In the genomic region with DNA sequence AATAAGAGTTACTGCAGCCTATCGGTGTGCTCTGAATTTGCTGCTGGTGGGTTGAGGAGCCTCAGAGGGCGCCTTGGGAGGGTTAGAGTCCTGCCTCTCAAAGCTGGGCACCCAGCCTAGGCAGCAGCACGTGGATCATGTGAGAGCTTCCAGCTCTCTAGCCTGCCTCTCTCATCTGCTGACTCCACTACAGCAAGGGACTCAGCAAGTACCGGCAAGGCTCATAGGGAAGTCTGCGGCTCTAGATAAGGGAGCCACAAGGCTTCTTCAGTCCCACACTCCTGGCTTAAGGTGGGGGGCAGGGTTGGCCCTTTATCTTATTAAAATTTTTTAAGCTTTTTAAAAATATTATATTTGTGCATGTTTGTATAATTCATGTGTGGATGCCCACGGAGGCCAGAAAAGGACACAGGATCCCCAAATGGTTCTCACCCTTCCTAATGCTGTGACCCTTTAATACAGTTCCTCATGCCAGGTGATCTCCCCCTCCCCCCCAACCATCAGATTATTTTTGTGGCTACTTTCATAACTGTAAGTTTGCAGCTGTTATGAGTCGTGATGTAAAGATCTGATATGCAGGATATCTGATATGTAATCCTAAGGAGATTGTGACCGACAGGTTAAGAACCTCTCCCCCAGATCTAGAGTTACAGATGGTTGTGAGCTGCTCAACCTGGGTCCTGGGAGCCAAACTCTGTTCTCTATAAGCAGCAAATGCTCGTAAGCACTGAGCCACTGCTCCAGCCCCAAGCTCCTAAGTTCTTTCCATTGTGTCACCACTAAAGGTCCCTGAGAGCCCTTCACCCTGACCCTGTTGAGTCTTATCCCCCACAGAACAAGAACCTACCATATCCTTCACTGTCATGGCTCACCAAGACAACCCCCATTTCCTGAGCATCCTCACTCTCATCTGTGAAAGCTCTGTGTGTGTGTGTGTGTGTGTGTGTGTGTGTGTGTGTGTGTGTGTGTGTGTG, we compare ENCODE assay signal across 9 mouse cellular contexts.
A peak's percentile ranks its signal among the peaks of the same experiment; 100 is the strongest.
DNase-seq lines count a peak whose midpoint lies in the region; ATAC-seq lines count a peak whose summit lies in the region.
"Had no signal": no experiment of that assay in that cellular context is flagged by ENCODE, and none has a peak within 500 bp of the region (broad histone marks: within the 10 kb centered on the region; RNA-seq: fewer than 3 reads in every experiment).

No protein-coding gene starts in this region.

- H3K36me3 ChIP-seq in midbrain, embryonic 15.5 days (replicated peaks), result no peaks in the 10 kb centered on the region

- peak; percentile 89 for ATAC-seq in megakaryocyte progenitor cell, adult 5-6 weeks (replicated peaks; ENCODE audit: poor library complexity)
- ATAC-seq in midbrain, embryonic 15.5 days (replicated peaks), result no peak

- peaks cover 13% of the 10 kb centered on the region for H3K4me1 ChIP-seq in midbrain, embryonic 15.5 days

- intact Hi-C loops in left cerebral cortex, postnatal 4 days (cut with DNase I), result no loop called here

- no peak overlapping the region for H3K4me3 ChIP-seq in midbrain, embryonic 15.5 days

- no peak overlapping the region for H3K27ac ChIP-seq in midbrain, embryonic 15.5 days
- H3K27ac ChIP-seq: macrophage had no signal

- no peaks in the 10 kb centered on the region for H3K9me3 ChIP-seq in midbrain, embryonic 15.5 days

- 72% methylated on average over 9 of the region's 9 CpGs for WGBS in midbrain, embryonic 15.5 days

- H3K4me2 ChIP-seq in midbrain, embryonic 15.5 days, result no peak overlapping the region

- H3K9ac ChIP-seq in midbrain, embryonic 15.5 days, result no peak overlapping the region

- peaks cover 56% of the 10 kb centered on the region for H3K27me3 ChIP-seq in midbrain, embryonic 15.5 days (replicated peaks)

- DNase-seq in left cerebral cortex, postnatal 4 days, result peak; percentile 27
- no peak for DNase-seq in left cerebral cortex, adult 11 months (ENCODE audit: low spot score)
- DNase-seq in c-Kit-positive CD71-positive TER-119-positive erythroid progenitor cells, embryonic 14.5 days (ENCODE audit: low spot score), result peak; percentile 57
- peak; percentile 31 for DNase-seq in heart, postnatal 4 days
- no peak for DNase-seq in urinary bladder, postnatal 10 days (ENCODE audit: low spot score)
- DNase-seq: thymus, postnatal 25 days had no signal

Comparison
In these comparisons a context has a peak if more than half of its experiments do, and no peak if none do; other contexts are left out.
1. DNase-seq: peak in left cerebral cortex, postnatal 4 days (single experiment), c-Kit-positive CD71-positive TER-119-positive erythroid progenitor cells, embryonic 14.5 days (single experiment) and heart, postnatal 4 days (single experiment); none in left cerebral cortex, adult 11 months (single experiment) and urinary bladder, postnatal 10 days (single experiment).